Mouse (Mus musculus) mature B cell (primary cell): ENCODE results near the gene Zfp467.

Experiments used
- in situ Hi-C: fragments of 300-500 bp; cut with MboI; formaldehyde crosslinking; loops from 2 replicates; pipeline ENCODE4 v1.14.3; 2019

Gene Zfp467

DNA sequence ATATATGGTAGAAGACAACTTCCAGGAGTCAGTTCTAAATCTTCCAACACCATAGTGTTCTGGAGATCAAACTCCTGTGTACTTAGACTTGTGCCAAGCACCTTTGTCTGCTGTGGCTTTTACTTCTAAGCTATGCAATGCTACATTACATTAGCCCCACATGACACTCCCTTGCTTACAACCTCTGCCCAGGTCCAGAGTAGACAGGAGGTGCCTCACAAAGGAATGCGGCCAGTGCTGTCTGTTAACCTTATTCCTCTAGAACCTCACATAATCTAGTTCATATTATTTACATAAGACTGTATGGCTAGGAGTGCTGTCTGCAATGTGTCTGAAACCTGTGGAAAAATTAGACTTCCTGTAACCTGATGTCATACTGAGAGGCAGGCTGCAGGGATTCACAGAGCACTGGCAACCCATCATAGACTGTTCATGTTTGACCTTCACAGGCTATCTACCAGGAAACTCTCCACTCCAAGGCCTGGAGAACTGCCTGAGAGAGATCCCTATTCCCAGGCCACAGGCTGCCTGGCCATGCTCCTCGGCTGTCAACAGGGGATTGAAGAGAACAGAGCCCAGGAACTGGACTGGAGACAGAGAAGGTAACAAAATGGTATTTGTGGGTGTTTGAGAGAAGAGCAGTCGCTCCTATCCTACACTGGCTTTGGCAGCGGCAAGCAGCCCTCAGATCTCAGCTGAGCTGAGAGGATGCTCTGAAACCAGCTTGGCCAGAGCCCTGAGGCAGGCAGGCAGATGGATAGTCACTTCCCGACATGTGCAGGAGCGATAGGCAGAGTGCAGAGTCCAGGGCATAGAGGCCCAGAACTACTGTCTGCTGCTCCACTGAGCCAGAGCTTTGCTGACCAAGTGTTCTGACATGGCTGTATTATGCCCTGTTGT lies 34.2 kb downstream of the Zfp467 start:
- in situ Hi-C loops: no loop called here

DNA sequence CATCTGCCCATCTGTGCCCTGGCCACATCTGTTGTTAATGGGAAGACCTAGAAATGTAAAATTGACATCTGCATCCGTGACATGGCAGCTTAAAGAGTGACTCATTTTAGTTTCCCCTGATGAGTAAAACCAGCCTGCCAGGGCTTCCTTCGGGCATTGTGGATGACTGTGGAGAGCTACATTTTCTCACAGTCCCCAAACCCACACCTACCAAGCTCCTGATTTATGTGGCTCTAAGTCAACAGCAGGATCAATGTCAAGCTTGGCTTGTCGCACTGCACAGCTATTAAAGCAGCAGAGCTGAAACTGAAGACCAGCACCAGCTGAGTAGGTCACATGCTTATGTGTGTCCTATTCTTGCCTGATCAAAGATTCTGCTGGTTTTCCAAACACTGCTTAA lies 35.1 kb downstream of the Zfp467 start:
- in situ Hi-C loops: no loop called here

DNA sequence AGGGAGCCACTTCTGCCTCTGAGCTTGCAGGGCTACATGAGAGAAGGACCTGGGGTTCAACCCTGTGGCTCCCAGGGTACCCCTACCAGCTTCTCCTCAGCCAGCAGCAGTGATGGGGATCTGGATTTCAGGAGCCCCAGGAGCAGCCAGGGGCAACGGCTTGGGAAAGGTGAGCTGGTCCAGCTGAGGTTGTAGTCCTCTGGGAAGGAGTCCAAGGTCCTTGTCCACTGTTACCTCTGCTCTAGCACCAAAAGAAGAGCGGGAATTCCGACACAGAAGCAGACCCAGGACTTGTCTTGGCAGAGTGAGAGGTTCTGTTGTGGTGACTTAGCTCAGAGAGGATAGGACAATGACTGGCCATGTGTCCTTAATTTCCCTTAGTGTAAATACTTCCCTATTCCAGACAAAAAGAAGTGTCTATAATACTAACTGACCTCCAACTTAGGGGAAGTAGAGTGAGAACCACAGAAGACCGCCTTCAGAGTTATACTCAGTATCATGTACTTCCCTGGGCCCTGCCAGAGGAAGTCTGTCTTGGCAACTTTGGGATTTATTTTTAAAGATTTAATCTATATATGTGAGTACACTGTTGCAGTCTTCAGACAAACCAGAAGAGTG lies 35.8 kb downstream of the Zfp467 start:
- in situ Hi-C loops: no loop called here

DNA sequence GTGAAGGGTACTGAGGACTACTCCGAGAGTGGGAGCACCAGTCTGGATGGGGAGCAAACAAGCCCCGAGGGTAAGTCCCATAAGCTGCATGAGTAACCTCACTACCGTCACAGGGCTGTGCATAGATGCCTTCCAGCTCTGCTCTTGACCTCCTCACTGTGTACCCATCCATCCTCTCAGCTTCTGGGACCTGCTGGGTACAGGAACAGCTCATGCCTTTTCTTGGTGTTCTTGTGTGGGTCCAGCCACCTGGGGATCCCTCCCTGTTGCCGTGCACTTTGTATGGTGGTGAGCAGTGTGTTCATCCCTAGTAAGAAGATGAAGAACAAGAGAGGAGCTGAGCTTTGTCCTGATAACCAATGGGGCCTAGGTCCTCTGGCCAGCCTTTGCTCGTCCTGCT lies 41.6 kb downstream of the Zfp467 start:
- in situ Hi-C loops: no loop called here

DNA sequence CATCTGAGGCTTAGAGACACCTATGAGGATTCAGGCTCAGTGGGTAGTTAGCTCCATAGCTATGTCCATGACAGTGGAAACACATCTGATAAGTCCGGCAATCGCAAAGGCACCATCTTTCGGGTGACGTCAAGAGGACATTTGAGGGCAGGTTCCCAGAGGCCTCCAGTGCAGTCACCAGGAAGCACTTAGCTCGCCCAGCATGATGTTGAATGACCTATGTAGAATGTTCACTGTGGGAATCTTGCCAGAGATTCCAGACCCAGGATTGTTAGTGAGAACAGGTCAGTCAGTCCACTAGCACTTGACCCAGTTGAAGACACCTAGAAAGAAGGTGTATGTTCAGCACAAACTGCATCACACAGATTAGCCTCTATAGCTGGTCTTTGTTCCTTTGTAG lies 45.7 kb downstream of the Zfp467 start:
- in situ Hi-C loops: no loop called here

DNA sequence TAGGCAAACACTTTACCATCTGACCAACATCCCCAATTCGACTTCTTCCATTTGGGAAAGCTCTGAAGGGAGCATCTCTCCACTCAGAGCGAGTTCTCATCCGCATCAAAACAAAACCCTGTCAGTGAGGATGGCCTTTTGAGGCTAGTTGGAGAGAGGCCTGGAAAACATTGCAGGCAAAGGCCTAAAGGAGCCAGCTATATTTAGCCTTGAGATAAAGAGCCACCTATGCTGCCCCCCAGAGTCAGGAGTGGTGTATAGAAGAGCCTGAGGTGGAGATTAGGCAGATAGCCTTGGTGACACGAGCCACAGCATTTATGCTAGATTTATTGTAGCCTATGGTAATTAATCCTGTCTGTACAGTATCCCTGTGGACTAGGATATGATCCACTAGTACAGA lies 48.3 kb downstream of the Zfp467 start:
- in situ Hi-C loops: no loop called here

DNA sequence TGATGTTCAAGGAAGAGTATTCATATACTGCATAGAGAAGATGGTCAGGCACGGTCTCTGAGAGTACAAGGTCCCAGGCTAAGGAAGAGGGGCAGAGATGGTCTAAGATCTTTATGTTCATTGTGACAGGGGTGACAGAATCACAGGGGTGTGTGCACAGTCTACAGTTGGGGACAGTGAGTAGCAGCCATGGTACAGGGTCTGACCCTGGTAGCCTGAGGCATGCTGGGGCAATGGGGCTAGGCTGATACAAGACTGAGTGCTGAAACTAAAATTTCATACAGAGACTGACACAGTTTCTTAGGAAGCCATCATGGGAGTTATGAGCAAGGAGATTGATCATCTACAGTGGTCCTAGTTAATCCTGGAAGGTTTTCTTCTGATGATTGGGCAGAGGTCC lies 48.9 kb downstream of the Zfp467 start:
- in situ Hi-C loops: no loop called here

DNA sequence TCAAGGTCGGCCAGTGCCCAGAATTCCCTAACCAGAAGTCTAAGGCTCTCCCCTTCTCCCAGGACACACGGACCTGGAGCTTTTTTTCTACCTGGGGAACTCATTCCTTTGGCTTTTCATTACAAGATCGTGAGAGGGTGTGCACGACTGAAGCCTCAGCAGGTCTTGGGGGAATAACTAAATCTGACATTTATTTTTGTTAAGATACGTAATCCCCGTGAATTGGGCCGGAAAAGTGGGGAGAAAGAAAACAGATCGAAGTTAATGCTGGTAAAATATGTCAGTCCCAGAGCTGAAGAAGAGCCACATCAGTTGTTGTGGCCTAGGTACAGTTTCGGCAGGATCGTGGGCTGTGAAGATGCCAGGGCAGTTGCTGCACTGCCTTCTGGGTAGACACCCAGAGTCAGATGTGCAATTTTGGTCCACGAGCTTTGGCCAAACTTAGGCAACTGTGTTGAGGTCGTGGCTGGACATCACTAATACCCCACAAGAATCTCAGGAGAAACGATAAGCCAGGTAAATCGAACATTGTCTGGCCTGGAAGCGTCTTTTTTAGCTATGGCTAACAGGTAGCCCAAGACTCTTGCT lies 49.5 kb downstream of the Zfp467 start:
- in situ Hi-C loops: no loop called here

DNA sequence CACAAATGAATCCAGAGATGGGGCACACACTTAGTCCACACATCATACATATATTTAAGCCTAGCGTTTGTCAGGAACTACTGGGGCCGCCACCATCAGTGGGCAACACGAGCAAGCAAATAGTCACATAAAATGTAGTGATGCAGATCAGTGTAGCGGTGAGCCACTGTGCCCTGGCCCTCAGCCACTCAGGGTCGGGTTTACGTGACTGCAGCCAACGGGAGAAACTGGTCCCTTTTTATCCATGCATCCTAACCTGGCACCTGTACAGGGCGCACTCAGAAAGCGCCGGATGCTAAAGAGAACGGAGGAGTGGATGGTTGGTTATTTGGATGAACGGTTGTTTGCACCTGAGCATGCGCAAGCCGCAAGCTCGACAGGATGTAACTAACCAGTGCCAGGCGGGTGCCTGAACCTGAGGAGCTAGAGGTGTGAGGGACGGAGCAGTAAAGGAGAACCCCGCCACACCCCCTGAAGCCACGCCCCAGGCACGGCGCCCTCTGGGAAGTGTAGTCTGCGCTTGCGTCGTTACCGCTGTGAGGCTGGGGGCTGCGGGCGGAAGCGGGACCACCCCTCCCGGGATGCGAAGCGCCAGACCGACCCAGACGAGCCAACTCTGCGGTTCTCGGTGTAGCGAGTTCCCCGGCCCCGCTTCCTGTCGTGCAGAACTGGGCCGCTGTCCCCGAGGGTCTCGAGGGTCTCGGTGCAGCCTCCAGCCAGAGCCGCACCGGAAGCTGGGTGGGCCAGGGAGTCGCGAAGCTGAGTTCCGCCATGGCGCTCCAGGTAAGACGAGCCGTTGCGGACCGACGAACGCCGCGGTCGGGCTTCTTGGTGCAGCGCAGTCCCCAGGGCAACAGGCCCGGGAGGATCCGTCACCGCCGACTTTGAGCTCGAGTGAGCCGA lies 50.3 kb downstream of the Zfp467 start, which contains the start of gene Krba1:
TSS of gene Krba1 (plus strand) at position 482 of the 903 bp plus-strand sequence.
- in situ Hi-C loops: no loop called here

DNA sequence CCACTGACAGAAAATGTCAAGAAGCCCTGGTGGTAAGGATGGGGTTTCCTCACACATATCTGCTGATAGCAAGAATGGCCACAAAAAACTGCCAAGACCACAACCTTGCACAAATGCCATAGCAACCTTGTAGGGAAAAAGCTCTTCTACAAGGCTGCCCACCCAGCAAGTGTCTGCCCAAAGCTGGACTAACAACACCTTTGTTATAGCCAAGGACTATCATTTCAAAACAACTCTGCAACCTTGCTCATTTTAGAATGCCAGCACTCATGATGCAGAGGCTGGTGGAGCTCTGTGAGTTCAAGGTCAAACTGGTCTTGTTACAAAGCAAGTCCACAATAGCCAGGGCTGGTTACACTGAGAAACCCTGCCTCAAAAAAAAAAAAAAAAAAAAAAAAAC lies 51.8 kb downstream of the Zfp467 start:
- in situ Hi-C loops: no loop called here

DNA sequence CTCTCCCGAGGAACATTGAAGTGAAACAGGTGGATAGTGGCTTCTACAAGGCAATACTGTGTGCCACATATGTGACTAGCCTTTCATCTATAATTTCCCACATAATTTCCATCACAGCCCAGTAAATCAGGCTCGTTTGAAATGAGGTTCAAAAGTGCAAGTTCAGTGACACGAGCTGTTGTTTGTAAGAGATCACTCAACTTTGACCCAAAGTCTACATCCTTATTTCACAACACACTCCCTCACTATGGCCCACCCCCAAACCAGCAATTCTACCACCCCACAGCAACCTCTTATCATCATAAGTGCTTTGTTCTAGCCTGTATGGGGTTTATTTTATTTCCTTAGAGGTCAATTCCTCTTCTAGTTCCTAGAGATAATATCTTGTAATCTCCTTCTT lies 57.4 kb downstream of the Zfp467 start:
- in situ Hi-C loops: no loop called here
